Mouse (Mus musculus) forebrain, embryonic 13.5 days (tissue): ENCODE results near the gene Fbxw8. TPM values are rescaled to one million over a fixed set of nuclear protein-coding genes. Genes with fewer than 3 reads are reported as not detected.

Experiments used
- ATAC-seq: fragments of 200-750 bp; cut with Nextera tagmentation; 2 replicates; pipeline ENCODE4 v1.8.0; 2017
- H3K27ac ChIP-seq: fragments of 300-500 bp; sonication (generic); 2 replicates; pipeline ENCODE4 v1.5.1; 2015; ENCODE audit warnings: inconsistent platforms, mild to moderate bottlenecking, moderate library complexity
- H3K27me3 ChIP-seq: fragments of 300-500 bp; sonication (generic); 2 replicates; pipeline ENCODE4 v1.6.1; 2015; ENCODE audit warnings: mild to moderate bottlenecking, inconsistent platforms
- H3K36me3 ChIP-seq: fragments of 300-500 bp; sonication (generic); 2 replicates; pipeline ENCODE4 v1.6.1; 2015; ENCODE audit warnings: mild to moderate bottlenecking, inconsistent platforms; ENCODE audit not compliant: poor library complexity, severe bottlenecking
- H3K4me1 ChIP-seq: fragments of 300-500 bp; sonication (generic); 2 replicates; pipeline ENCODE4 v1.6.1; 2015; ENCODE audit warnings: inconsistent platforms
- H3K4me2 ChIP-seq: fragments of 300-500 bp; sonication (generic); 2 replicates; pipeline ENCODE4 v1.6.1; 2015; ENCODE audit warnings: inconsistent platforms, mild to moderate bottlenecking, moderate library complexity
- H3K4me3 ChIP-seq: fragments of 300-500 bp; sonication (generic); 2 replicates; pipeline ENCODE4 v1.5.1; 2015; ENCODE audit warnings: mild to moderate bottlenecking, inconsistent platforms
- H3K9ac ChIP-seq: fragments of 300-500 bp; sonication (generic); 2 replicates; pipeline ENCODE4 v1.6.1; 2015; ENCODE audit warnings: mild to moderate bottlenecking, inconsistent platforms
- H3K9me3 ChIP-seq: fragments of 300-500 bp; sonication (generic); replicated peaks from 2 replicates; pipeline ENCODE4 v1.6.1; 2016; ENCODE audit warnings: inconsistent platforms
- WGBS: fragments of 180-500 bp; shearing (Covaris S2); methylation state at CpG from one replicate; pipeline ENCODE4 v1.1.7; 2015; 5-methylcytosine and 5-hydroxymethylcytosine counted together
- polyA plus RNA-seq: library from polyadenylated mRNA; unstranded; fragments of >200 nt; fragmentation: Nextera tagmentation; extraction: Ambion mirVana; gene quantifications from 2 replicates; pipeline ENCODE4 v1.2.1, GENCODE M21; 2015

Gene Fbxw8
- polyA plus RNA-seq, 1 experiment from 2014 or later = 23.5 TPM

GRCm38 (mm10) chr5:118050743-118051142, 104.5 kb downstream of the Fbxw8 start:
- Histone ChIP-seq H3K27ac (no peak overlapping the region), H3K9me3 (peaks cover 4% of the 10 kb centered on the region; the same call in 1 of the 2 replicates), H3K4me3 (no peak overlapping the region), H3K36me3 (no peaks in the 10 kb centered on the region), H3K9ac (no peak overlapping the region), H3K27me3 (no peaks in the 10 kb centered on the region), H3K4me1 (no peaks in the 10 kb centered on the region), H3K4me2 (no peak overlapping the region)
- ATAC-seq = no peak
- 84% methylated on average over 4 of the region's 4 CpGs for WGBS

DNA sequence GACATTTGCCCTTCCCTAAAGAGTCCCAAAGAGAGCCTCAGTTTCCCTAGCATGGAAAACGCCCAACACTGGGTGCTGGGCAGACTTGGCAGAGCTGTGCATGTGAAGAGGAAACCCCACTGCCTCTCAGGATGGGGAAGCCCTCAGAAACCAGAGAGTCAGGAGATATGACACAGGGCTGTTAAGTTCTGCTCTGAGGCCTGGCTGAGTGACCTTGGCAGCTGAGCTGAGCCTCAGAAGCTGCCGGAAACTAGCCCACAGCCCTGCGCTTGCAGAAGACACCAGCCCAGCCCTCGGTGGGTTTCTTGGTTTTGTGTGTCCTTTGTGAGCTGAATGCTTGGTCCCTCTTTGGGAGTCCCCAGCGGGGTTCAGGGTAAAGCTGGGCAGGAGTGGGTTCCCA, 106.3 kb downstream of the Fbxw8 start:
- ATAC-seq = no peak
- peaks cover 4% of the 10 kb centered on the region; the same call in 1 of the 2 replicates for H3K9me3 ChIP-seq
- H3K4me2 ChIP-seq = no peak overlapping the region
- H3K36me3 ChIP-seq = no peaks in the 10 kb centered on the region
- H3K4me1 ChIP-seq = no peaks in the 10 kb centered on the region
- 85% methylated on average over 5 of the region's 5 CpGs for WGBS
- no peaks in the 10 kb centered on the region for H3K27me3 ChIP-seq
- H3K27ac ChIP-seq = no peak overlapping the region
- no peak overlapping the region for H3K9ac ChIP-seq
- H3K4me3 ChIP-seq = no peak overlapping the region

DNA sequence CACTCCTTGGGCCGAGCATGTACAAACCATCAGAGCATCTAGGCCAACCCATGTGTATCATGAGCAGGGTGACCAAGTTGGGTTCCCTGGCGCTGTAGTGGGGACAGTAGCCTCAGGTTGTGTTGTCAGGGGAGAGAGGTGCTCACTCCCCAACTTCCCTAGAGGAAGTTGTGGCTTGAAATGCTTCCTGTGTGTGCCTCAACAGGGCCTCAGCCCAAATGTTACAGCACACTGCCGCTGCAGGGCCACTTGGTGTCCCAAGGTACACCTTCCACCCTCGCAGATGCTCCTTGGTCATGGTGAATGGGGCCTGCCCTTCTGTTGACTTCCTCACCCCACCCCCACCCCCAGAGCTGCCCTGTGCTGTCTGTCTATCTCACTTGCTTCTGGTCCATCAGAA, 106.9 kb downstream of the Fbxw8 start:
- H3K27me3 ChIP-seq = no peaks in the 10 kb centered on the region
- no peak overlapping the region for H3K4me2 ChIP-seq
- 85% methylated on average over 4 of the region's 4 CpGs for WGBS
- H3K27ac ChIP-seq = no peak overlapping the region
- peaks cover 4% of the 10 kb centered on the region; the same call in 1 of the 2 replicates for H3K9me3 ChIP-seq
- H3K4me1 ChIP-seq = no peaks in the 10 kb centered on the region
- no peak overlapping the region for H3K9ac ChIP-seq
- no peaks in the 10 kb centered on the region for H3K36me3 ChIP-seq
- ATAC-seq = no peak
- H3K4me3 ChIP-seq = no peak overlapping the region

DNA sequence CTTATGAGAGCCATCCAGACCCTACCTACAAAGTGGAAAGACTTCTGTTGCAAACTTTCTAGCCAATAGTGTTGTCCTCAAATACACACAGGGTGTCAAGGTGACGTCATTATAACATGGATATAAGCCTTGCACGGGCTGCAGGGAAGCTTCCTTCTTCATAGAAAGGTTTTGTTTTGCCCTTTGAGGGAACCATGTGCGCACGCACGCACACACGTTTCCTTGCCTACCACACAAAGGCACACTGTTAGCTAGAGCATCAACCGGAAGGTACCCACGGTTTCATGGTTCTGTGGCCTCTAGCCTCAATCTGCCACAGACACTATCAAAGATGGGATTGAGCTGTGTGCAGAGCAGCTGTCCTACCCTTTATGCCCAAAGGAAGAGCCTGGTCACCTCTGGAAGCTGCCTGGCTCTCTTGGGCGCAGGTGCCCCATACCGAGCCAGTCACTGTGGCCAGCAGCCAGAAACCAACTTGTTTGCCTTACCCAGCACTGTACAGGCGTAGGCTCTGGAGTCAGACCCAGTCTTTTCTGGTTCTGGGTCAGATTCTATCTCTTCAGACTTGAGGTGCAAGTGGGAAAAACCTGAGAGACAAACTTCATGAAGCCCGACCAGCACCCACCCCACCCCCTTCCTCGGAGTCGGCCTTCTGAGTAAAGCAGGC, 108.0 kb downstream of the Fbxw8 start:
- Histone ChIP-seq H3K36me3 (no peaks in the 10 kb centered on the region), H3K9ac (no peak overlapping the region), H3K9me3 (no peaks in the 10 kb centered on the region), H3K4me1 (no peaks in the 10 kb centered on the region), H3K4me3 (no peak overlapping the region), H3K27me3 (no peaks in the 10 kb centered on the region), H3K4me2 (no peak overlapping the region), H3K27ac (no peak overlapping the region)
- WGBS = 89% methylated on average over 14 of the region's 14 CpGs
- no peak for ATAC-seq

DNA sequence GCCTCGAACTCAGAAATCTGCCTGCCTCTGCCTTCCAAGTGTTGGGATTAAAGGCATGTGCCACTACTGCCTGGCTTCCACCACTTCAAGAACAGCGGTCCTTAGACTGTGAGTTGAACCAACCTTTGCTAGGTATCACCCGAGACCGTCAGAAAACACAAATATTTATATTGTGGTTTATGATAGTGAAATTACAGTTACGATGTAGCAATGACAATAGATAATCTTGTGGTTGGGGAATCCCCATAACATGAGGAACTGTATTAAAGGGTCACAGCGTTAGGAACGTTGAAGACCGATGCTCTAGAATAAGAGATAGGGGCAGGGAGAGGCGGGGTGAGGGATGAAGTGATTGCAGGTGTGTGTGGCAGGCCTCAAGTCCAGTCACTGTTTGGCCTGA, 109.9 kb downstream of the Fbxw8 start:
- ATAC-seq = no peak
- no peak overlapping the region for H3K9ac ChIP-seq
- no peaks in the 10 kb centered on the region for H3K4me1 ChIP-seq
- H3K4me3 ChIP-seq = no peak overlapping the region
- H3K27me3 ChIP-seq = no peaks in the 10 kb centered on the region
- H3K36me3 ChIP-seq = no peaks in the 10 kb centered on the region
- H3K27ac ChIP-seq = no peak overlapping the region
- no peaks in the 10 kb centered on the region for H3K9me3 ChIP-seq
- WGBS = 96% methylated on average over 9 of the region's 9 CpGs
- H3K4me2 ChIP-seq = no peak overlapping the region

GRCm38 (mm10) chr5:118044907-118045306, 110.4 kb downstream of the Fbxw8 start:
- no peak overlapping the region for H3K4me3 ChIP-seq
- no peaks in the 10 kb centered on the region for H3K36me3 ChIP-seq
- H3K4me2 ChIP-seq = no peak overlapping the region
- no peak overlapping the region for H3K9ac ChIP-seq
- H3K27me3 ChIP-seq = no peaks in the 10 kb centered on the region
- no peaks in the 10 kb centered on the region for H3K4me1 ChIP-seq
- WGBS = 87% methylated on average over 6 of the region's 6 CpGs
- peak overlapping the region; percentile 35; the same call in 1 of the 2 replicates for H3K27ac ChIP-seq
- H3K9me3 ChIP-seq = no peaks in the 10 kb centered on the region
- ATAC-seq = 0 out of 2 replicates have a peak, but pooled peaks have one; percentile 33

GRCm38 (mm10) chr5:118043761-118044160, 111.5 kb downstream of the Fbxw8 start:
- no peaks in the 10 kb centered on the region for H3K9me3 ChIP-seq
- no peaks in the 10 kb centered on the region for H3K27me3 ChIP-seq
- H3K4me1 ChIP-seq = peaks cover 9% of the 10 kb centered on the region
- no peaks in the 10 kb centered on the region for H3K36me3 ChIP-seq
- no peak overlapping the region for H3K27ac ChIP-seq
- 89% methylated on average over 4 of the region's 4 CpGs for WGBS
- H3K4me3 ChIP-seq = no peak overlapping the region
- ATAC-seq = no peak
- no peak overlapping the region for H3K9ac ChIP-seq
- no peak overlapping the region for H3K4me2 ChIP-seq

DNA sequence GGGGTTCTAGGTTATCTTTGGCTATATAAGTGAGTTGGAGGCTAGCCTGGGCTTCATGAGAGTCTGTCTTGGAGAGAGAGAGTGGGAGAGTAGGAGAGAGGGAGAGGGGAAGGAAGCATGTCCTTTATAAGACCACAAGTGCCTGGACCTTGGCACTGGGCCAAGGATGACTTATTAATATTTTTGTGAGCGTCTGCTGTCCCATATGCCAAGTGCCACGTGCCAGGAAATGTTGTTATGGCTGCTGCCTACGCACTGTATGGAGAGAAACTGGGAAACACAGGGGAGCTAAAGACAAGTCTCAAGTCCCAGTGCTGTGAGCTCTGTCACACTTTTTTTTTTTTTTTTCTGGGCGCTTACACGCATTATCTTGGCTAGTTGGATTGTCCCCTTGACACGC, 112.7 kb downstream of the Fbxw8 start:
- Histone ChIP-seq H3K4me1 (peaks cover 19% of the 10 kb centered on the region), H3K9ac (no peak overlapping the region), H3K27ac (no peak overlapping the region), H3K36me3 (no peaks in the 10 kb centered on the region), H3K4me2 (no peak overlapping the region), H3K27me3 (no peaks in the 10 kb centered on the region), H3K9me3 (no peaks in the 10 kb centered on the region), H3K4me3 (no peak overlapping the region)
- no peak for ATAC-seq
- WGBS = 89% methylated on average over 6 of the region's 6 CpGs

GRCm38 (mm10) chr5:118039241-118039668, 116.0 kb downstream of the Fbxw8 start:
- no peaks in the 10 kb centered on the region for H3K36me3 ChIP-seq
- peak overlapping the region; percentile 20; the same call in 1 of the 2 replicates for H3K27ac ChIP-seq
- H3K4me2 ChIP-seq = no peak overlapping the region
- H3K4me1 ChIP-seq = peaks cover 28% of the 10 kb centered on the region
- H3K4me3 ChIP-seq = no peak overlapping the region
- no peak for ATAC-seq
- H3K9me3 ChIP-seq = 0 out of 2 replicates have a peak, but pooled peaks cover 7% of the 10 kb centered on the region
- H3K27me3 ChIP-seq = no peaks in the 10 kb centered on the region
- H3K9ac ChIP-seq = no peak overlapping the region
- 22% methylated on average over 12 of the region's 12 CpGs for WGBS

- peak overlapping the region; percentile 79 for H3K27ac ChIP-seq
- 12% methylated on average over 10 of the region's 10 CpGs for WGBS
- ATAC-seq = peak; percentile 90
Observed at GRCm38 (mm10) chr5:118037798-118038484, 117.3 kb downstream of the Fbxw8 start.

DNA sequence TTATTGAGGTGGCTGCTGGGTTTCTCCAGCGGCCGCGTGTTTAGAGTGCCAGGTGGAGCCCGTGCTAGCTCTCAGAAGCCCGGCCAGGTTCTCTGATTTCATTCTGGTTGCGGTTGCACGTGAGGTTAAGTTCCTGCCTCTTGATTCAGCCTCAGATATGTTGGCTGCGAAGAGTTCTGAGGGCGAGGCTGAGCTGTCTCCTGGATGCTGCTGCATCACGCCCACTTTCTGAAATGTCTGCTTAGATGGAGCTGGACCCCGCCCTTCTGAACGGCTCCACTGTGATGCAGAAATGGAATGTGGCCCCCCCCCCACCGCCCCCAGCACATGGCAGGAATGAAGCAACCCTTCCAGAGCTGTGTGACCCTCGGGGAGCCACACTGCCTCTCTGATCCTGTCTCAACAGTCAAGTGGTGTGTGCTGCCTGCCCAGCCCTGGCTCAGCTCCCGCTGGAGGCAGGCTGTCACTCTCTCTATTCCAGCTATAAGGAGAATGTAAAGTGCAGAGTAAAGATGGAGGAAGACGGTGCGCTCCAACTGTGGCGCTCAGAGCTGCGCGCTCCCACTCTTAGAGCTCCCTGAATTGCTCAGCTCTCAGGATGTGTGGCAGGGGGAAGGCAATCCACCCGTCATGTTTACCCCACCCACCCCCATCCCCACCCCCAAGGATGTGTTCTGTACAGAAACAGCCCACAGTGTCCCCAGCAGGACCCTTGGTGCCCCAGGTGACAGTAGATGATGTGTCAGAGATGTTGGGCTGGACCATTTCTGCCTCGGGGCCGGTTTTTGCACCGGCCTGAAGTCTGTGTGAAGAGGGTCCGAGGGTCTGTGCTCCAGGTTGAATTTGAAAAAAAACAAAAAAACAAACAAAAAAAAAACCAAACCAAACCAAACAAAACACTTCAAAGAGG, 118.1 kb downstream of the Fbxw8 start:
- H3K4me3 ChIP-seq = no peak overlapping the region
- peak overlapping the region; percentile 79 for H3K27ac ChIP-seq
- no peaks in the 10 kb centered on the region for H3K36me3 ChIP-seq
- peaks cover 28% of the 10 kb centered on the region for H3K4me1 ChIP-seq
- WGBS = 43% methylated on average over 25 of the region's 25 CpGs
- H3K27me3 ChIP-seq = no peaks in the 10 kb centered on the region
- H3K4me2 ChIP-seq = peak overlapping the region; percentile 47
- peak; percentile 34 for ATAC-seq
- H3K9me3 ChIP-seq = 0 out of 2 replicates have a peak, but pooled peaks cover 7% of the 10 kb centered on the region
- H3K9ac ChIP-seq = no peak overlapping the region

More at GRCm38 (mm10) chr5:118037798-118038484, 117.3 kb downstream of the Fbxw8 start:
- Histone ChIP-seq H3K9me3 (0 out of 2 replicates have a peak, but pooled peaks cover 7% of the 10 kb centered on the region), H3K27me3 (no peaks in the 10 kb centered on the region), H3K4me1 (peaks cover 28% of the 10 kb centered on the region), H3K4me3 (no peak overlapping the region), H3K9ac (no peak overlapping the region), H3K4me2 (peak overlapping the region; percentile 47), H3K36me3 (no peaks in the 10 kb centered on the region)
